Mouse (Mus musculus) lung, postnatal 0 days (tissue): Measurements from ENCODE around the gene Mea1. TPM values are rescaled to one million over a fixed set of nuclear protein-coding genes. Genes with fewer than 3 reads are reported as not detected.

Experiments
- ATAC-seq: fragments of 200-750 bp; cut with Nextera tagmentation; 2 replicates; pipeline ENCODE4 v1.8.0; 2017; ENCODE audit warnings: moderate library complexity
- DNase-seq: peaks from one replicate; pipeline ENCODE4 v3.0.0-alpha.2; 2016; ENCODE audit warnings: low spot score
- H3K27ac ChIP-seq: fragments of 300-500 bp; sonication (generic); 2 replicates; pipeline ENCODE4 v1.5.1; 2014; ENCODE audit warnings: antibody characterized with exemption, mild to moderate bottlenecking, low read length, mixed read lengths
- H3K27me3 ChIP-seq: fragments of 300-500 bp; sonication (generic); replicated peaks from 2 replicates; pipeline ENCODE4 v1.6.1; 2014; ENCODE audit warnings: low read length, mixed read lengths; ENCODE audit not compliant: insufficient read depth
- H3K36me3 ChIP-seq: fragments of 300-500 bp; sonication (generic); 2 replicates; pipeline ENCODE4 v1.6.1; 2014; ENCODE audit warnings: low read length, mixed read lengths; ENCODE audit not compliant: insufficient read depth
- H3K4me1 ChIP-seq: fragments of 300-500 bp; sonication (generic); 2 replicates; pipeline ENCODE4 v1.6.1; 2014; ENCODE audit warnings: antibody characterized with exemption, low read depth, low read length, mixed read lengths; ENCODE audit not compliant: insufficient read depth
- H3K4me2 ChIP-seq: fragments of 300-500 bp; sonication (generic); replicated peaks from 2 replicates; pipeline ENCODE4 v1.6.1; 2014; ENCODE audit warnings: low read depth, mild to moderate bottlenecking, low read length, moderate library complexity, mixed read lengths
- H3K4me3 ChIP-seq: fragments of 300-500 bp; sonication (generic); 2 replicates; pipeline ENCODE4 v1.5.1; 2014; ENCODE audit warnings: low read depth, low read length
- H3K9ac ChIP-seq: fragments of 300-500 bp; sonication (generic); replicated peaks from 2 replicates; pipeline ENCODE4 v1.6.1; 2014; ENCODE audit warnings: low read depth, mild to moderate bottlenecking
- H3K9me3 ChIP-seq: fragments of 300-500 bp; sonication (generic); 2 replicates; pipeline ENCODE4 v1.6.1; 2016; ENCODE audit warnings: low read length, mixed read lengths
- CTCF ChIP-seq: IDR thresholded peaks from 2 replicates; pipeline ENCODE4 v1.5.1; 2016; ENCODE audit warnings: antibody characterized with exemption, mild to moderate bottlenecking
- EP300 ChIP-seq: IDR thresholded peaks from 2 replicates; pipeline ENCODE4 v1.6.1; 2016; ENCODE audit warnings: antibody characterized with exemption, mild to moderate bottlenecking, control low read depth
- WGBS: fragments of 180-500 bp; shearing (Covaris S2); extraction: QIAGEN DNeasy Blood & Tissue Kit; methylation state at CpG from one replicate; pipeline ENCODE4 v1.1.7; 2014; 5-methylcytosine and 5-hydroxymethylcytosine counted together
- polyA plus RNA-seq: library from polyadenylated mRNA; unstranded; fragments of >200 nt; fragmentation: Nextera tagmentation; extraction: Ambion mirVana; gene quantifications from 2 replicates; pipeline ENCODE4 v1.2.1, GENCODE M21; 2015

Gene Mea1
- polyA plus RNA-seq, 1 experiment from 2014 or later = 114 TPM

DNA sequence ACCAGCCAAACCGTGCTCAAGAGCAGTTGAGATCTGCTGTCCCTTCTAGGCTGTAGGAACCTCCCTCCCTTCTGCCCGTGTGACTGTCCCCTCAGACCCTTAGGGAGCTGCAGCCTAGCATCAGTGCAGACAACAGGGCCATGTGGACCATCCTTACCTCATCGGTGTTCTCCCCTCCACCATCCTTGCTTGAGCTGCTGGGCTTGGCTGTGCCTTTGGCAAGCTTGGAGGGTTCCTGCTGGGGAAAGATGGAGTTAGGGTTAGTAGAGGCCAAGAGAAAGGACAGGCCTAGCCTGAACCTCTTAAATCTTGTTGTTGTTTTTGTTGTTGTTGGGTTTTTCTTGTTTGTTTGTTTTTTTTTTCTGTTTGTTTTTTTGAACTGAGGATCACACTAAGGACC, 21.3 kb downstream of the Mea1 start:
- DNase-seq = no peak
- no peak for TF ChIP-seq EP300
- TF ChIP-seq CTCF = no peak
- peaks cover 7% of the 10 kb centered on the region; the same call in 1 of the 2 replicates for H3K4me1 ChIP-seq
- ATAC-seq = no peak
- WGBS = 77% methylated on average over 3 of the region's 3 CpGs
- H3K4me2 ChIP-seq = no peak overlapping the region
- H3K4me3 ChIP-seq = no peak overlapping the region
- H3K27ac ChIP-seq = no peak overlapping the region
- no peak overlapping the region for H3K9ac ChIP-seq
- H3K27me3 ChIP-seq = no peaks in the 10 kb centered on the region
- no peaks in the 10 kb centered on the region for H3K9me3 ChIP-seq
- H3K36me3 ChIP-seq = no peaks in the 10 kb centered on the region

DNA sequence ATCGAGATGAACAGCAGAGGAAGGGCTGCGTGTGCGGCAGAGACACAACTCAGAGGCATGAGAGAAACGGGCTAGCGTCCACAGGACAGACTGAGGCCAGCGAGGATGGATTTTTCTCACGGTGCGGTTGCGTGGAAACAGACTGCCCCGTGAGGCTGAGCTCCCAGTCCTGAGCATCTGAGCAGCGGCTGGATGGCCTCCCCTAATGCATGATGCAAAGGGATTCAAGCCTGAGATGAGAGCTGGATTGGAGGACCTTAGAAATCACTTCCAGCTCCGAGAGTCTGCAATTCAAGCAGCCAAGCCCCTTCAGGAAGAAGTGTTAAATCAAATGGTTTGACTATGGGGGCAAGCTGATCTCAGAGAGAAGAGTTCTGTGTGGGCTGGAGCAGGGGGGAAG, 22.9 kb downstream of the Mea1 start:
- no peak for DNase-seq
- H3K4me3 ChIP-seq = no peak overlapping the region
- ATAC-seq = no peak
- no peak overlapping the region for H3K9ac ChIP-seq
- H3K27ac ChIP-seq = no peak overlapping the region
- peaks cover 10% of the 10 kb centered on the region; the same call in 1 of the 2 replicates for H3K4me1 ChIP-seq
- H3K36me3 ChIP-seq = no peaks in the 10 kb centered on the region
- 75% methylated on average over 12 of the region's 12 CpGs for WGBS
- no peaks in the 10 kb centered on the region for H3K27me3 ChIP-seq
- H3K4me2 ChIP-seq = no peak overlapping the region
- H3K9me3 ChIP-seq = no peaks in the 10 kb centered on the region
- no peak for TF ChIP-seq CTCF
- TF ChIP-seq EP300 = no peak

DNA sequence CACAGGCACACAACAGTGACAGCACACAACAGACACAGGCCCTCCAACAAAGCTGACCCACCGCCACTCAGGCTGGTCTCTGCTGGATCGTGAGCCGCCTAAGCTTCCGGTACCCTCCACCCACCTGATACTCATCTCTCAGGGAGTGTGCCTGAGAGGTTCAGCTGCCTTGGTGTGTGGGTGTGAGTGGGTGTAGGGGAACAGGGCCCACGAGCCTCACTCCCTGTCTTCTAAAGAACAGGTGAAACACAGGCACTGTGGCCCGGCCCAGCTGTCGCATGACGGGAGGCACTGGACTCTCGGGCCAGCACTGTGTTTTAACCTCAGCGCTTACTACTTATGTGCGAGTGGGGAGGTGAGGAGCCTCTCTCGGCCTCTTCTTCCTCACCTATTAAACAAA, 23.5 kb downstream of the Mea1 start:
- no peak overlapping the region for H3K4me2 ChIP-seq
- no peaks in the 10 kb centered on the region for H3K27me3 ChIP-seq
- H3K4me3 ChIP-seq = no peak overlapping the region
- no peaks in the 10 kb centered on the region for H3K36me3 ChIP-seq
- no peaks in the 10 kb centered on the region for H3K9me3 ChIP-seq
- H3K27ac ChIP-seq = no peak overlapping the region
- 76% methylated on average over 12 of the region's 12 CpGs for WGBS
- DNase-seq (no peak), ATAC-seq (no peak)
- H3K4me1 ChIP-seq = peaks cover 10% of the 10 kb centered on the region; the same call in 1 of the 2 replicates
- TF ChIP-seq CTCF (no peak), EP300 (no peak)
- no peak overlapping the region for H3K9ac ChIP-seq

DNA sequence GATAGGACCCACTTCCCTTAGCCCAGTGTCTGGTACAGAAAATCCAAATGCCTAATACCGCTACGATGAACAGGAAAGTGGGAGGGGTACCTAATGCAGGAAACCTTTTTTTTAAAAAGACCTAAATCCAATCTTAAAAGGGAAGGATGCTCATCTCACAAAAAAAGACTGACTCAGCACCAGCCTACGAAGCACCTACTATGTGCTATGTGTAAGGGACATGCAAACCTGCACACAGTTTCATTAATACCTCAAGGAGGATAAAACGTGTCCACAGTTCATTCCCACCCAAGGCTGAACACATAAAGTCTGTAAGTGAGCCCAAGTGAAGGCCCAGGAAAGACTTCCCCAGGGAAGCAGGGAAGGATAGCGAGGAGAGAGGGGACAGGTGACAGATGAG, 23.9 kb downstream of the Mea1 start:
- Histone ChIP-seq H3K9me3 (no peaks in the 10 kb centered on the region), H3K9ac (0 out of 2 replicates have a peak overlapping the region, but pooled peaks have one; percentile 16), H3K4me1 (peaks cover 10% of the 10 kb centered on the region; the same call in 1 of the 2 replicates), H3K4me3 (no peak overlapping the region), H3K4me2 (no peak overlapping the region), H3K27me3 (no peaks in the 10 kb centered on the region), H3K27ac (no peak overlapping the region), H3K36me3 (no peaks in the 10 kb centered on the region)
- DNase-seq (no peak), ATAC-seq (no peak)
- 87% methylated on average over 5 of the region's 5 CpGs for WGBS
- TF ChIP-seq EP300 (no peak), CTCF (no peak)

DNA sequence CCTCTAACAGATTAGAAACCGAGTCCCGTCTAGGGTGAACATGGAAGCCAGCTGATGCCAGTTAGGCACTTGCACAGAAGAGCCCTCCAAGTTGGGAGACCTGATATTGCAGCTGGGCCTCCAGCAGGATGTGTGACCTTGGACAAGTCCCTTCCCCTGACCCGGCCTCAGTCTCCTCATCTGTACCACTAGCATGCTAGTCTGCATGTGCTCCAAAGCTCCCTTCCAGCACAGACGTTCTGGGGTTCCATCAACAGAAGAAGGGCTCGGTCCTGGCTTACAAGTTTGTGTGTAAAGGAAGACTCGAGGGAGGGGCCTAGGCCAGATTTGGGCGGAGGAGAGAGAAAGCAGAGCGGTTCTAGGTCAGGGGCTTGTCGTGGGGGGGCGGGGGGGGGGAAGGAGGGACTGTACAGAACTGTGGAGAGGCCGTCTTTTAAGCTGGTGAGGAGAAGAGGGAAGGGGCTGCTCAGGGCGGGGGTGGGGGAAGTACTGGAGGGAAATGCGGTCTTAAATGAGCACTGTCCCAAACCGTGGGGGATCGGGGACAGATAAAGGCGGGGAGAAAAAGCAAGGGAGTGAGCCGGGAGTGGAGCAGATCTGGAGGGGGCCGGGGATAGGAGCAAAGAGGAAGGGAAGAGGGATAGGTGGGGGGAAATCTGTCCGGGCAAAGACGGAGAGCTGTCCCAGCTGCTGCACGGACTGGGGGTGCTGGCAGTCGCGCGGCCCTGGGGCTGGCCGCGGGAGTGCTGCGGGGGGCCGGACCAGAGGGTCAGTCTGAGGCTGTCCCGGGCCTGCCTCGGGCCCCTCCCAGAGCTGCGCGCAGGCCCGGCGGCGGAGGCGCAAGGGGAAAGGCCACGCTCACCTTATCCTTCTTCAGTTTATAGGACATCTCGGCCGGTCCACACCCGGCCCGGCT, 25.6 kb downstream of the Mea1 start:
- ATAC-seq (peak; percentile 80), DNase-seq (peak; percentile 75)
- Histone ChIP-seq H3K4me3 (peak overlapping the region; percentile 84), H3K4me1 (peaks cover 10% of the 10 kb centered on the region; the same call in 1 of the 2 replicates), H3K4me2 (peak overlapping the region; percentile 82), H3K27ac (peak overlapping the region; percentile 86), H3K36me3 (no peaks in the 10 kb centered on the region), H3K27me3 (no peaks in the 10 kb centered on the region), H3K9ac (peak overlapping the region; percentile 72), H3K9me3 (no peaks in the 10 kb centered on the region)
- 5% methylated on average over 27 of the region's 41 CpGs for WGBS
- TF ChIP-seq EP300 (no peak), CTCF (no peak)

DNA sequence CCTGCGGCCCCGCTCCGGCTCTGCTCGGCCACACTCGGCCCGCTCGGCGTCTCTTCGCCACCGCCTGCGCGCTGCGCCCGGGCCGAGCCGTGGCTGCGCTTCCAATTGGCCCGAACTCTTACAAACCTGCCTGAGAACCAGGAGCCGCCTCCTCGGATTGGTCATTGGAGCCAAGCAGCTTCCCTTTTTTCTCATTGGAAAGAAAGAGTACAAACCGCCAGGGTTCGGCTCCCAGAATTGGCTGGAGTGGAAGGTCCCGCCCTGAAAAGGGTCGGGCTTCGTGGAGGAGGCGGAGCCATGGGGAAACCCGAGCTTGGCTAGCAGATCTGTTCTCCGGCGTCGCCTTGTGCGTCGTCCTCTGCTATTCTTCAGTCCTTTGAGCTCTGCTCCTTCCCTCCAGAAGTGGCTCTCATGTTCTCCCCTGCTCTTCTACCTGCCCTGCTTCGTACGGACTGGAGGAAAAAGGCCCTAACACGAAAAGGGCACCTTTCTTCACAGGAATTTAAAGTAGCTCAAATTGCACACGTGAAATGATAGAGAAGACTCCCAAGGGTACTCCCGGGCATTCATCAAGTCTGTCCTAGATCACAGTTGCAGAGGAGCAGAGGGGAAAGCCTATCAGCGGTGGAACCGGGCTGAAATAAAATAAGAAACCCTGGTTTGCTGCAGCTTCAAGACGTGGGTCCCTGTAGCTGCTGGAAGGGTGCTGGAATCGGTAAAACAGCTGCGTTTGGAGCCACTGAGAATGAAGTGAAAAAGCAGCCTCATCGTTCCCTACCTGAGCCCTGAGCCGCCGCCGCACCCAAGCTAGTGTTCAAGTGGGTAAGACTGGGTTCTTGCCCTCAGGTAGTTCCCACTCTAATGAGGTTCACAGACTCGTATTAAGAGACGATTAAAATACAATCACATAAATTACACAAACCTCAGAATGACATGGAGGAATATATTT, 26.6 kb downstream of the Mea1 start, which contains the start of gene Ppp2r5d:
Gene Ppp2r5d (minus strand): TSS at position 225 of the 949 bp plus-strand sequence.
- H3K4me2 ChIP-seq = peak within 1 kb of the TSS; percentile 82
- H3K4me1 ChIP-seq = peaks cover 10% of the 10 kb centered on the region; the same call in 1 of the 2 replicates
- peak; percentile 99 for DNase-seq
- TF ChIP-seq CTCF = peak; percentile 11; the same call in 1 of the 2 replicates
- TF ChIP-seq EP300 = no peak
- peak; percentile 97 for ATAC-seq
- WGBS = 1% methylated on average over 48 of the region's 48 CpGs
- H3K4me3 ChIP-seq = peak within 1 kb of the TSS; percentile 84
- H3K9me3 ChIP-seq = no peaks in the 10 kb centered on the region
- no peaks in the 10 kb centered on the region for H3K27me3 ChIP-seq
- peak within 1 kb of the TSS; percentile 72 for H3K9ac ChIP-seq
- H3K27ac ChIP-seq = peak within 1 kb of the TSS; percentile 86
- H3K36me3 ChIP-seq = no peaks in the 10 kb centered on the region
